Mouse (Mus musculus): ENCODE measurements around the gene Gm8298. TPM values are rescaled to one million over a fixed set of nuclear protein-coding genes. Genes with fewer than 3 reads are reported as not detected.
"Not testable (repeated sequence)": the region's sequence is repeated elsewhere in the genome, so short reads cannot be mapped to it uniquely, and the experiment has no call there.

The Gm8298 gene
- not detected for total RNA-seq (2021)
- long read RNA-seq, experiment 1 = 0 reads
- long read RNA-seq, experiment 2 = 0 reads

DNA sequence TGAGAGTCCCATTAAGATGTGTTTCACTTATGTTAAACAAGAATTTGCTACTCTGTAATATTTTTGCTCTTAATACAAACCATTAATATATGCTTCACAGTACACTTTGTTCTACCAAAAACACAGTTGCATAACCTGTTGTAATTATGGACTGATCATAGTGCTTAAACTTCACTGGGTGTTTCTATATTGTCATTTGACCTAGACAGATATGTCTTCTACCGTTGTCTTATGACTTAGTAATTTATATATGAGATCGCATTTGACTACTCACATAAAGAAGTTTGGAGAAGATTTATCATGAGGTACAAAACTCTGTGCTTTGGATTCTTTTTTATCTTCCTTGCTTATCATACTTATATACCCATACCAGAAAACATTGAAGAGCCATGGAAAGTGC, at the start of gene Gm8298:
Gene Gm8298, plus strand, starts transcription at position 301 of the 400 bp plus-strand sequence.
- no peak for DNase-seq (ENCODE audit: low spot score in 2 of 2)

- DNase-seq (ENCODE audit: low spot score in 2 of 2) = no peak
These were observed 47.7 kb upstream of the Gm8298 start for GRCm38 (mm10) chr3:59813169-59813568.

GRCm38 (mm10) chr3:59870765-59871164, 9.9 kb downstream of the Gm8298 start:
- DNase-seq (ENCODE audit: low spot score in 2 of 2) = peak; percentile 24 to 29

- DNase-seq (ENCODE audit: low spot score in 2 of 2) = not testable (repeated sequence)
These were observed 16.8 kb downstream of the Gm8298 start for GRCm38 (mm10) chr3:59877601-59878000.

DNA sequence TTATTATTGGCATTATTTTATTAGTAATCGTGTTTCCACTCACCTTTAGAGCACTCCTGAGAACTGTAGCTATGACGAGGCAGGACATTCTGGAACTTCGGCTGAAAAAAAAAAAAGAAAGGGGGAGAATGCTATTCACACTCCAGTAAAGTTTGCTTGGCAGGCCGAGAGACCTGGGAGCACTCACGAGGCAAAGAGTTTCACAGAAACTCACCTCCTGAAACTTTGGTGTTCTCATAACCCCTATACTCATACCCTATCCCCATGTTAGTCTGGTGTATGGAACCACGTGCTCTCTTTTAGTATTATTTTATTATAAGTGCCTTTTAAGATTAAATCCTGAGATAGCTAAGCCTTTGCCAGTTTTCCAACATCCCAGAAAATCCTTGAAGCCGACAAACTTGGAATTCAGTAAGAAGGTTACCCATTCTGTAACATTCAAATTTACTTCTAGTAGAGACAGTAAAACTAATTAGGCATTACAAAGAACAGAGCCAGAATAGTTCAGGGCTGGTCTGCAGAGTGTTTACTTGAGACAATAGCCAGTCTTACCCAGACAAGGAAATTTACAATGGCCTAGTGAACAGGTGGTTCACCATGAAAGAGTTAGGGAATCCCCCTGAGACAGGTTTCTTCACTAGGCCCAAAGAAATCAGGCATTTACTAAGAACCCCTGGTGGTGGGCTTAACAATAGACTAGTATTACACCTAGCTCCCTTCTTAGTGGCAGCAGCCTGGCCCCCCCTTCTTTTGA, 19.1 kb downstream of the Gm8298 start:
- DNase-seq (ENCODE audit: low spot score in 2 of 2) = not testable (repeated sequence)

DNA sequence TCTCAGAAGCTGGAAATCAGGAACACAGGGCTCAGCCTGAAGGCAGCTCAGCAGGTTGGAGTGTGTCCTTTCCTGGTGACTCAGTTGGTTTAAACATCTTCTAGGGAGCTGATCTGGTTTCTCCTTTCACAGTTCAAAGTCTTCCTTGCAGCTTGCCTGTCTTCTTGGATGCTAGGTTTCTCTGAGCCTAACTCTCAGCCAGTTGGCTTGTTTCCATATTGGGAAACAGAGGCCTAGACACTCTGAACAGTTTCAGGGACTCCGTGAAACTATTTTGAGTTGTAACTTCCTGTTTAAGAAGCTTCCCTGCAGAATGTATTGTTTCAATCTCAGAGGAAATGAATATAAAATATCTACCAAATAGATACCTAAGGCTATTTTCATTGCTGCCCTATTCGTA, 32.4 kb downstream of the Gm8298 start:
- no peak for DNase-seq (ENCODE audit: low spot score in 2 of 2)

GRCm38 (mm10) chr3:59924914-59925313, 64.1 kb downstream of the Gm8298 start, which contains the start of gene C130079G13Rik:
Gene C130079G13Rik (plus strand): TSS chr3:59925214.
- no peak for DNase-seq (ENCODE audit: low spot score in 2 of 2)

Other genes starting within 250 kb of the Gm8298 start
- gene Gm5538, start 131.3 kb upstream of the Gm8298 start, total RNA-seq (2021) = not detected
- not detected for gene C130079G13Rik, start 64.2 kb downstream of the Gm8298 start, total RNA-seq (2021)
- not detected for gene Aadacl2, start 145.7 kb downstream of the Gm8298 start, total RNA-seq (2021)
- gene Aadac, start 164.7 kb downstream of the Gm8298 start, total RNA-seq (2021) = not detected
- 1 to 10 TPM in 1 of 2 experiments, not detected in 1; 6.5 TPM for gene Sucnr1, start 220.8 kb downstream of the Gm8298 start, total RNA-seq (2021)